Mouse (Mus musculus) liver, embryonic 15.5 days (tissue): ENCODE data around the gene Gp2. TPM values are rescaled to one million over a fixed set of nuclear protein-coding genes. Genes with fewer than 3 reads are reported as not detected.

ENCODE experiments used
- ATAC-seq: fragments of 200-750 bp; cut with Nextera tagmentation; 2 replicates; pipeline ENCODE4 v1.8.0; 2017; ENCODE audit warnings: moderate number of reproducible peaks, mild to moderate bottlenecking, moderate library complexity; ENCODE audit not compliant: insufficient read depth
- H3K27ac ChIP-seq: fragments of 300-500 bp; sonication (generic); replicated peaks from 2 replicates; pipeline ENCODE4 v1.5.1; 2015; ENCODE audit warnings: mild to moderate bottlenecking, inconsistent platforms
- H3K27me3 ChIP-seq: fragments of 300-500 bp; sonication (generic); 2 replicates; pipeline ENCODE4 v1.6.1; 2015; ENCODE audit warnings: mild to moderate bottlenecking, inconsistent platforms
- H3K36me3 ChIP-seq: fragments of 300-500 bp; sonication (generic); replicated peaks from 2 replicates; pipeline ENCODE4 v1.6.1; 2015; ENCODE audit warnings: moderate library complexity, mild to moderate bottlenecking, inconsistent platforms
- H3K4me1 ChIP-seq: fragments of 300-500 bp; sonication (generic); replicated peaks from 2 replicates; pipeline ENCODE4 v1.6.1; 2015; ENCODE audit warnings: inconsistent platforms
- H3K4me2 ChIP-seq: fragments of 300-500 bp; sonication (generic); 2 replicates; pipeline ENCODE4 v1.6.1; 2015; ENCODE audit warnings: moderate library complexity, mild to moderate bottlenecking, inconsistent platforms
- H3K4me3 ChIP-seq: fragments of 300-500 bp; sonication (generic); replicated peaks from 2 replicates; pipeline ENCODE4 v1.5.1; 2015; ENCODE audit warnings: mild to moderate bottlenecking, inconsistent platforms
- H3K9ac ChIP-seq: fragments of 300-500 bp; sonication (generic); 2 replicates; pipeline ENCODE4 v1.6.1; 2015; ENCODE audit warnings: moderate library complexity, mild to moderate bottlenecking, inconsistent platforms
- H3K9me3 ChIP-seq: fragments of 300-500 bp; sonication (generic); replicated peaks from 2 replicates; pipeline ENCODE4 v1.6.1; 2016; ENCODE audit warnings: inconsistent platforms
- WGBS: fragments of 180-500 bp; shearing (Covaris S2); methylation state at CpG from one replicate; pipeline ENCODE4 v1.1.7; 2015; ENCODE audit warnings: mixed read lengths; ENCODE audit not compliant: insufficient replicate concordance; 5-methylcytosine and 5-hydroxymethylcytosine counted together
- polyA plus RNA-seq: library from polyadenylated mRNA; unstranded; fragments of >200 nt; fragmentation: Nextera tagmentation; extraction: Ambion mirVana; gene quantifications from 2 replicates; pipeline ENCODE4 v1.2.1, GENCODE M21; 2015

Gp2 gene
- not detected in 2 replicates for polyA plus RNA-seq

DNA sequence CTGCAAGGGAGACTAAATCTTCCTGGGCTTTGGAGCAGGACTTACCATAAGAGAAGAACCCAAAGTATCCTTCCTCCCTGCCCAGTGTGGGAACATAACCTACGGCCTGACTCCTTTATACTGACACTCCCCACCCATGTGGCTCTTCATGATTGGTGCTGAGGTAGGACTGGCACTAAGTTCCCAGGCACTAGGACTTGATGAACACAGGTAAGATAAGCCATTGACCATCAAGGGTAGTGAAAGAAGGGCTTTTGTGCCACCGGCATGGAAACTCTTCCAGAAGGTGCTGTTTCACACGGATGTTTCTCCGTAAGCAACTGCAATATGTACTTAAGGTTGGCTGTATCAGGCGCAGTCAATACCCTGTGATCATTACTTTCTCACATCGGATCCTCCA is at the start of gene Gp2:
Gp2 (minus strand) TSS at position 101 of the 400 bp plus-strand sequence.
- H3K9ac ChIP-seq: no peak within 1 kb of the TSS
- no peaks in the 10 kb centered on the region for H3K4me1 ChIP-seq
- WGBS: 64% methylated on average over 6 of the region's 6 CpGs
- H3K4me2 ChIP-seq: no peak within 1 kb of the TSS
- ATAC-seq: no peak
- no peak within 1 kb of the TSS for H3K27ac ChIP-seq
- no peaks in the 10 kb centered on the region for H3K27me3 ChIP-seq
- no peaks in the 10 kb centered on the region for H3K36me3 ChIP-seq
- no peaks in the 10 kb centered on the region for H3K9me3 ChIP-seq
- H3K4me3 ChIP-seq: no peak within 1 kb of the TSS

DNA sequence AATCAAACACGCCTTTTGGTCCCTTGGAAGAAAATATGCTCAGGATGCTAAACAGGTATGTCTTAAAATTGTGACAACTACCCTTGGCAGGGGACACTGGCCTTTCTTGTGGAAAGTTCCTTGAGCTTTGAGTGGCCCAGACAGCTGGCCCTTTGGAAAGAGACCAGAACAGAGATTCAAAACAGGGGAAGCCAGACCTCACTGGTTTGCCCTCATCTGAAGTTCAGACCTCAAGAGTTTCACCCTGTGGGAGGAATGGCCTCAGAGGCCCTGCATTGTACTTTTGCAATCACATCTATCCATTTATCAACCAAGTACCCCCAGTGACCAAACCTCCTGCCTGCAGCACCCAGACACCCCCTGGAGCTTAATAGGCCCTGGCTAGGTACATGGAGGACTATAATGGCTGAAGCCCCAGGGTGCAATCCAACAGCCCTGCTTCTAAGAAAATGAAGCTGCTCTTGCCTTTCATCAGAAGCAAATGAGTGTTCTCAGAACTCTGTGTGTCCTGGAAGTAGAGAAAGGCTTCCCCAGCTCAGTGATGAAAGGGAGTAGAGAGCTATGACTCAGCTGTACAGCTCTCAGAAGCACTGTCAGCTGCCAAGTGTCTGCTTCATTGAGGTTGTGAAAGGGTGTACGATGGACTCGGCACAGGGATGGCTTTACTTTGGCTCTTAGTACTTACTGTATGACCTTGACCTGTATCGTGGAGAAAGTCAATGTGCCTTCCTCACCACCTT is 31.1 kb upstream of the Gp2 start:
- WGBS: 60% methylated on average over 4 of the region's 4 CpGs
- no peak overlapping the region for H3K27ac ChIP-seq
- H3K9ac ChIP-seq: no peak overlapping the region
- ATAC-seq: no peak
- H3K4me3 ChIP-seq: no peak overlapping the region
- no peaks in the 10 kb centered on the region for H3K36me3 ChIP-seq
- no peak overlapping the region for H3K4me2 ChIP-seq
- H3K27me3 ChIP-seq: no peaks in the 10 kb centered on the region
- H3K4me1 ChIP-seq: no peaks in the 10 kb centered on the region
- no peaks in the 10 kb centered on the region for H3K9me3 ChIP-seq

DNA sequence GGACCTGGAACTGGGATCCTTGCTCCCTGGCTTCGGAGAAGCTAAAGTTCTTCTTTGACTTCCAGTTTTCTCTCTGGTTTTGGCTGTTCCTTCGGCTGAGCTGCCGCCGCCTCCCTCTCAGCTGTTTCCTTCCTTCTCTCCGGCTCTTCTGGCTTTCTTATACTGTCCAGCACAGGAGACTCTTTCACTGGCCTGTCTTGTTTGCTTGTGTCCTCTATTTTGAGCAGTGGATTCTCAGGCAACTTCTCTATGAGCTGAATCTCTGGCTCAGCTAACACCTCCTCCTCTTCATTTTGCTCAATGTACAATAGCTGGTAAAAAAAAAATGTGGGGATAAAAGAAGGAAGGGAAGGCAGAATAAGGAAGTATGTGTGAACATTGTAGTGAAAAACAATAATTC is 27.6 kb upstream of the Gp2 start:
- 37% methylated on average over 5 of the region's 5 CpGs for WGBS
- no peak overlapping the region for H3K4me3 ChIP-seq
- H3K4me2 ChIP-seq: no peak overlapping the region
- H3K27ac ChIP-seq: no peak overlapping the region
- no peak overlapping the region for H3K9ac ChIP-seq
- H3K9me3 ChIP-seq: no peaks in the 10 kb centered on the region
- H3K27me3 ChIP-seq: no peaks in the 10 kb centered on the region
- H3K36me3 ChIP-seq: no peaks in the 10 kb centered on the region
- H3K4me1 ChIP-seq: no peaks in the 10 kb centered on the region
- ATAC-seq: no peak

DNA sequence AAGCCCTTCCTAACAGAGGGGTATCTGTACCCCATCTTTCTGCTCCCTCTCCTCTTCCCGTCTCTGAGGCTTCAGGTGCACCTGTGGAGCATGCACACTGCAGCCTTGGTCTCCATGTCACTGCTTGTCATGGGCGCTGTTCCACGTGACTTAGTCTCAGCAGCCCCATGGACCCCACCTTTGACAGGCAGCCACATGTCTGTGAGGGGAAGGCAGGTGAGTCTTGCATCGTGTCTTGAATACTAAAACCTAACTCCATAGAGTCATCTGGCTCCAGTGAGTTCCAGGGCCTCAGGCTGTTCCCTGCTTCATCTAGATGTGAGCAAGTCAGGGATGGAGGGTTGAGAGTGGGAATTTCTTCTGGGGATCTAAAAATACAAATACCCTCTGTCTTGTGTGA is 25.1 kb upstream of the Gp2 start:
- Histone ChIP-seq H3K9me3 (no peaks in the 10 kb centered on the region), H3K4me3 (no peak overlapping the region), H3K27ac (no peak overlapping the region), H3K27me3 (no peaks in the 10 kb centered on the region), H3K4me2 (no peak overlapping the region), H3K36me3 (no peaks in the 10 kb centered on the region), H3K4me1 (no peaks in the 10 kb centered on the region), H3K9ac (no peak overlapping the region)
- ATAC-seq: no peak
- WGBS: 58% methylated on average over 4 of the region's 4 CpGs

DNA sequence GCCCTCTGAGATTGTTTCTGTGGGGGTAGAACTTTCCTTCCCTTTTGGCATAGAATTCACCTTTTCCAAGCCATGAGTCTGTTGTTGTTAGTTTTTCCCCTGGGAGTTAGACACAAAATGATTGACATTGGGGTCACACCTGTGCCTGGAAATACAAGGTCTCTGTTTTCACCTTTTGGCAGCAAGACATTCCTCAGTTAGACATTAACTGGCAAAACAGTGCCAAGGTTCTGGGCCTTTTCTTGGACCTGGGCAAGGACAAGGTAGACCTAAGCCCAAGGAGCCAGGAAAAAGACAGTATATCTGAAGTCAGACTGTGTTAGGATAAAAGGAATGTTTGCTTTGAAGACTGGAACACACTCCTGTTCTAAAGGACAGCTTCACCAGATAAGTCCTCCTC is 20.2 kb upstream of the Gp2 start, which contains the start of gene Umod:
Umod (minus strand) TSS at position 27 of the 400 bp plus-strand sequence.
- H3K27me3 ChIP-seq: no peaks in the 10 kb centered on the region
- no peak within 1 kb of the TSS for H3K27ac ChIP-seq
- no peak for ATAC-seq
- H3K4me1 ChIP-seq: no peaks in the 10 kb centered on the region
- no peak within 1 kb of the TSS for H3K4me2 ChIP-seq
- H3K36me3 ChIP-seq: no peaks in the 10 kb centered on the region
- H3K9ac ChIP-seq: no peak within 1 kb of the TSS
- H3K9me3 ChIP-seq: no peaks in the 10 kb centered on the region
- H3K4me3 ChIP-seq: no peak within 1 kb of the TSS

DNA sequence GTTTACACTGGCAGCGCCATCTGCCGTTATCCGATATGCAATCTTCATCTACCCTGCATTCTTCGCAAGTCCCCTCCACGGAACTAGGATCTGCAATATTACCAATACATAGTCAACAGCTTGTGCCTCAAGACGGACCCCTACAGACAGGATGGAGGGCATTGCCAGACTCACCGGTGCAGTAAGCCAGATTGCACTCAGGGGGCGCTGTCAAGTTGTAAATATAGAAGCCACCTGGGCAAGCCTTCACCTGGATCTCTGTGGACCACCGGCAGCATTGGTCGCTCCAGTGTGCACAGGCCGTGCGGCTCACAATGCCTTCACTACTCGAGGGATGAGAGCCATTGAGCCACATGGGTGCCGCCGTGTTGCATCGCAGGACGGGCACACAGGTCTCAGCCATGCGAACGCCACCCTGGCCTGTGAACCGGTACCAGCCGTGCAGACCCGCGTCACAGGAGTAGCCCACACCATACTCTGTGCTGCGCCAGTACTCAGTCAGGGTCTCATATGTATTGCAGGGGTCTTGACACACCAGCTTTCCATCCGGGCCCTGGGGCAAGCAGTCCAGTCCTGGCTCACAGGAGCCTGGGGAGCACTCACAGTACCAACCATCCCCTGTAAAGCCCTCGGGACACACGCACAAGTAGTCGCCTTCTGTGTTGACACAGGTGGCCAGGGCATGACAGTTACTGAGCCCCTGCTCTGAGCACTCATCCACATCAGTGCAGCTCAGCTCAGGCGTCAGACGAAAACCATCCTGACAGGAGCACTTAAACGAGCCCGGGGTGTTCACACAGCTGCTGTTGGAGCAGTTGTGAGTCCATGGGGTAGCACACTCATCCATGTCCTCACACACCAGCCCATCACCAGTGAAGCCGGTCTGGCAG is 17.7 kb upstream of the Gp2 start:
- Histone ChIP-seq H3K4me3 (no peak overlapping the region), H3K27me3 (no peaks in the 10 kb centered on the region), H3K4me1 (no peaks in the 10 kb centered on the region), H3K36me3 (no peaks in the 10 kb centered on the region), H3K9ac (no peak overlapping the region), H3K27ac (no peak overlapping the region), H3K4me2 (no peak overlapping the region), H3K9me3 (no peaks in the 10 kb centered on the region)
- WGBS: 64% methylated on average over 33 of the region's 33 CpGs
- ATAC-seq: no peak

DNA sequence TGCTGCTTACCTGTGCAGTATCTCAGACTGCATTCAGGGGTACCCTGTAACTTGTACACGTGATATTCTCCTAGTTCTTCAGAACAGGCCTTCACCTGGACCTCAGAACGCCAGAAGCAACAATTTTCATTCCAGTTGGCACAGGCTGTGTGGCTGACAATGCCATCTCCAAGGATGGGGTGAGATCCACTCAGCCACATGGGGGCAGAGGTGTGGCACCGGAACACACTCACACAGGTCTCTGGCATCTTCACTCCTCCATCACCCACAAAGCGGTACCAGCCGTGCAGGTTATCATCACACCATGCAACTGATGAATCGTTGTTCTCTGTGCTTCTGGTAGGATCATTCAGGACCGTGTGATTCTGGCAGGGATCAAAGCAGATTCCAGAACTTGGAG is 4.9 kb downstream of the Gp2 start:
- Histone ChIP-seq H3K36me3 (no peaks in the 10 kb centered on the region), H3K27me3 (no peaks in the 10 kb centered on the region), H3K4me1 (no peaks in the 10 kb centered on the region), H3K9me3 (no peaks in the 10 kb centered on the region), H3K27ac (no peak overlapping the region), H3K9ac (no peak overlapping the region), H3K4me3 (no peak overlapping the region), H3K4me2 (no peak overlapping the region)
- 55% methylated on average over 7 of the region's 7 CpGs for WGBS
- no peak for ATAC-seq

DNA sequence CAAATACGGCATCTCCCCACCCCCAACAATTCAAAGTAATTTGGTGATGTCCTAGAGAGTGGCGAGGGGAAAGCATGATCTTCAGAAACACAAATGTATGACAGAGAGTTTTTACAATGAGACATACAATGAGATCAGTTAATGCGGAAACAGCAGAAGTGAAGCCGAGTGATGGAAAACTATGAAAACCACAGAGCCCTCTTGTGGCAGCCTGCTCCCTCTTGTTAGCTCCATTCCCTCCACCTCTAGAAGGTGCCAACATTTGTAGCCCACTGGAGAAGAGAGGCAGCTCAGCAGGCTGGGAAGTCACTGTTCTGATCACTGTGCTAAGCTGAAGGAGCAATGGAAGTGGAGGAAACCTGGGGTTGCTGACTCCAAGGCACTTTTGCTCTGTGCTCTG is 15.2 kb downstream of the Gp2 start:
- no peak for ATAC-seq
- no peak overlapping the region for H3K9ac ChIP-seq

DNA sequence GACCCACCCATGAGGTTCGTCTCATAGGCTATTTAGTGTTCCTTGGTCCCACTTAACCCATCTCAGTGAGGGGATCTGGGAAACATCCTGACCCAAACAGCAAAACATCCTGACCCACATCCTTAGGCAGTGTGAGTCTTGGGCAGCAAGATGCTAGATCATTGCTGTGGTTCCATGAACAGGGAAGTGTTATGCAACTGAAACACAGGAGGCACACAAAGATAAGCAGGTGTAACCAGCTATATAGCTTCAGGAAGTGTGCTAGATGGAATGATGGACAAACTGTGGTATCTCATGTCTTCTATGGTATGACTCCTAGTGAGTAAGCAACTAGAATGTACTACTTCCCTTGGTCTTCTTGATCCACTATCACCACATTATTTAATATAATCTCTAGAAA is 17.1 kb downstream of the Gp2 start:
- Histone ChIP-seq H3K4me3 (no peak overlapping the region), H3K4me2 (no peak overlapping the region), H3K9ac (no peak overlapping the region), H3K9me3 (no peaks in the 10 kb centered on the region), H3K27me3 (no peaks in the 10 kb centered on the region), H3K27ac (no peak overlapping the region), H3K4me1 (no peaks in the 10 kb centered on the region), H3K36me3 (no peaks in the 10 kb centered on the region)
- WGBS: 31% methylated on average over 1 of the region's 1 CpGs
- ATAC-seq: no peak

More for the DNA sequence above, 15.2 kb downstream of the Gp2 start:
- no peaks in the 10 kb centered on the region for H3K9me3 ChIP-seq
- no peak overlapping the region for H3K4me2 ChIP-seq
- H3K36me3 ChIP-seq: no peaks in the 10 kb centered on the region
- no peak overlapping the region for H3K27ac ChIP-seq
- 36% methylated on average over 4 of the region's 4 CpGs for WGBS
- no peaks in the 10 kb centered on the region for H3K4me1 ChIP-seq
- no peak overlapping the region for H3K4me3 ChIP-seq
- no peaks in the 10 kb centered on the region for H3K27me3 ChIP-seq

DNA sequence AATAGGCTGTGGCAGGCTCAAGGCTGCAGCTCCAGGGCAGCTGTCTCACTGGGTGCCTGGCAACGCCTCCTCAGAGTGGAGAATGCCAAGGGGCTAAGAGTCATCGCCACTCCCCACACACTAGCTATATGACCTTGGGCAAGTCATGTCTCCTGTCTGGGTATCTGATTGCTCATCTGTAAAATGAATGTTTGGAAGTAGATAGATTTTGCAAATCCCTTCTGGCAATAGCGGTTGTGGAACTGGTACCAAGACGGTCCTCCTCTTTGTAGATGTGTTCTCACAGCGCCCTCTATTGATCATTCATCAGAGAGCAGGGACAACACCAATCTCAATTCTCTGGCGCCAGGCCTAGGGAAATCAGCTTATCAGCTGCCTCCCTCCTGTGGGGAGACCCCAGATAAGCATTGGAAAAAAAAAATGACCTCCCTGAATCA is 31.9 kb downstream of the Gp2 start:
- ATAC-seq: no peak

DNA sequence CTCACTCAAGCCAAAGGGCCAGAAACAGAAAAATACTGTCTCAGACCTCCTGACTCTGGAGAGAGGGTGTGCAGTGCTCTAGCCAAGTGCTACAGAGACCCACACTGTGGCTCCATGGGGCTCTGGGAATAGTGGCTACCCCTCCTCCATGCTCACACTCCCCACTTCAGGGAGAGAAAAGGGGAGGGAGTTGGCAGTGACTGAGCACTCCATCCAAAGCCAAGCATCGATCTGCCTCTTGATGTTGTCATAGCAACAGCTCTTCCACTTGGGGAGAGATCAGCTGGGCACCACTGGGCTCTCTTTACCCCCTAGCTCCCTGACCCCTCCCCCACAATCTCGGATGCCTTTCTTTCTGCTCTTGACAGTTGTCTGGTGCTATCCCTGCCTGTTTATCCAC is 38.4 kb downstream of the Gp2 start:
- Histone ChIP-seq H3K4me1 (no peaks in the 10 kb centered on the region), H3K9ac (no peak overlapping the region), H3K9me3 (no peaks in the 10 kb centered on the region), H3K4me3 (no peak overlapping the region), H3K4me2 (no peak overlapping the region), H3K27me3 (no peaks in the 10 kb centered on the region), H3K36me3 (no peaks in the 10 kb centered on the region), H3K27ac (no peak overlapping the region)
- no peak for ATAC-seq
- 6% methylated on average over 2 of the region's 2 CpGs for WGBS

More for the DNA sequence above, 31.9 kb downstream of the Gp2 start:
- H3K4me3 ChIP-seq: no peak overlapping the region
- H3K4me2 ChIP-seq: no peak overlapping the region
- no peaks in the 10 kb centered on the region for H3K9me3 ChIP-seq
- H3K27ac ChIP-seq: no peak overlapping the region
- H3K9ac ChIP-seq: no peak overlapping the region
- H3K36me3 ChIP-seq: no peaks in the 10 kb centered on the region
- H3K27me3 ChIP-seq: no peaks in the 10 kb centered on the region
- 18% methylated on average over 6 of the region's 6 CpGs for WGBS
- no peaks in the 10 kb centered on the region for H3K4me1 ChIP-seq
